Mouse (Mus musculus) lung, adult 10 weeks (tissue): ENCODE data around the gene Olfm4. TPM values are rescaled to one million over a fixed set of nuclear protein-coding genes. Genes with fewer than 3 reads are reported as not detected.

ENCODE experiments used
- polyA plus RNA-seq: library from polyadenylated mRNA; stranded (reverse); fragments of 350-450 nt; fragmentation: Illumina TruSeq; extraction: RNeasy Lipid Tissue Mini Kit (QIAGEN cat#74804); gene quantifications from one replicate; pipeline ENCODE4 v1.2.3, GENCODE M21; 2014; ENCODE audit warnings: low read depth, low replicate concordance; ENCODE audit not compliant: insufficient read depth

The Olfm4 gene
- polyA plus RNA-seq, result not detected

GRCm38 (mm10) chr14:79983781-79984180 lies at the start of gene Olfm4:
Olfm4 (plus strand) TSS chr14:79984081.

Other genes with a start within 250 kb of the Olfm4 start
- gene Pcdh8, start 212.8 kb upstream of the Olfm4 start, polyA plus RNA-seq, result not detected